Mouse (Mus musculus) liver, embryonic 13.5 days (tissue): ENCODE results near the gene Kiss1. TPM values are rescaled to one million over a fixed set of nuclear protein-coding genes. Genes with fewer than 3 reads are reported as not detected.

Experiments used
- ATAC-seq: fragments of 200-750 bp; cut with Nextera tagmentation; 2 replicates; pipeline ENCODE4 v1.8.0; 2017; ENCODE audit warnings: low read depth, mild to moderate bottlenecking, moderate number of reproducible peaks, moderate library complexity
- DNase-seq: peaks from one replicate; pipeline ENCODE4 v3.0.0; 2022
- H3K27ac ChIP-seq: fragments of 300-500 bp; sonication (generic); 2 replicates; pipeline ENCODE4 v1.5.1; 2015; ENCODE audit warnings: moderate library complexity, mild to moderate bottlenecking, inconsistent platforms
- H3K27me3 ChIP-seq: fragments of 300-500 bp; sonication (generic); 2 replicates; pipeline ENCODE4 v1.6.1; 2015; ENCODE audit warnings: mild to moderate bottlenecking, inconsistent platforms
- H3K36me3 ChIP-seq: fragments of 300-500 bp; sonication (generic); 2 replicates; pipeline ENCODE4 v1.6.1; 2015; ENCODE audit warnings: mild to moderate bottlenecking, inconsistent platforms
- H3K4me1 ChIP-seq: fragments of 300-500 bp; sonication (generic); replicated peaks from 2 replicates; pipeline ENCODE4 v1.6.1; 2015; ENCODE audit warnings: inconsistent platforms
- H3K4me2 ChIP-seq: fragments of 300-500 bp; sonication (generic); 2 replicates; pipeline ENCODE4 v1.6.1; 2015; ENCODE audit warnings: inconsistent platforms, mild to moderate bottlenecking, moderate library complexity
- H3K4me3 ChIP-seq: fragments of 300-500 bp; sonication (generic); replicated peaks from 2 replicates; pipeline ENCODE4 v1.5.1; 2015; ENCODE audit warnings: mild to moderate bottlenecking, inconsistent platforms
- H3K9ac ChIP-seq: fragments of 300-500 bp; sonication (generic); 2 replicates; pipeline ENCODE4 v1.6.1; 2015; ENCODE audit warnings: mild to moderate bottlenecking, inconsistent platforms
- H3K9me3 ChIP-seq: fragments of 300-500 bp; sonication (generic); replicated peaks from 2 replicates; pipeline ENCODE4 v1.6.1; 2016; ENCODE audit warnings: inconsistent platforms
- WGBS: fragments of 180-500 bp; shearing (Covaris S2); methylation state at CpG from one replicate; pipeline ENCODE4 v1.1.7; 2015; ENCODE audit not compliant: insufficient replicate concordance; 5-methylcytosine and 5-hydroxymethylcytosine counted together
- polyA plus RNA-seq: library from polyadenylated mRNA; unstranded; fragments of >200 nt; fragmentation: Nextera tagmentation; extraction: Ambion mirVana; gene quantifications from 2 replicates; pipeline ENCODE4 v1.2.1, GENCODE M21; 2015

The Kiss1 gene
- polyA plus RNA-seq, 1 experiment from 2014 or later: not detected

GRCm38 (mm10) chr1:133377547-133377946, 55.9 kb downstream of the Kiss1 start:
- Histone ChIP-seq H3K36me3 (no peaks in the 10 kb centered on the region), H3K27me3 (no peaks in the 10 kb centered on the region), H3K4me2 (no peak overlapping the region), H3K4me1 (peaks cover 24% of the 10 kb centered on the region), H3K9ac (no peak overlapping the region), H3K27ac (no peak overlapping the region), H3K4me3 (no peak overlapping the region), H3K9me3 (no peaks in the 10 kb centered on the region)
- ATAC-seq (no peak), DNase-seq (no peak)
- 78% methylated on average over 5 of the region's 5 CpGs for WGBS

Other genes starting within 250 kb of the Kiss1 start
- gene Ppp1r15b, start 190.7 kb upstream of the Kiss1 start, polyA plus RNA-seq: 35.8 and 49.1 TPM in 2 replicates
- gene Plekha6, start 157.7 kb upstream of the Kiss1 start, polyA plus RNA-seq: 1.9 TPM in 2 replicates
- 6.1 and 8.2 TPM in 2 replicates for gene Golt1a, start 12.1 kb upstream of the Kiss1 start, polyA plus RNA-seq
- 0.47 and 0.61 TPM in 2 replicates for gene Ren1, start 28.6 kb downstream of the Kiss1 start, polyA plus RNA-seq
- gene Etnk2, start 41.7 kb downstream of the Kiss1 start, polyA plus RNA-seq: 4.3 and 4.8 TPM in 2 replicates
- 1.3 and 1.5 TPM in 2 replicates for gene Sox13, start 102.5 kb downstream of the Kiss1 start, polyA plus RNA-seq